Mouse (Mus musculus): ENCODE measurements at regions not wholly inside any gene's neighbourhood (a gene's known extent, or its start where the extent isn't known, plus 50 kb on each side); places are given as distances from the start of the nearest gene placed in this dataset.

GRCm38 (mm10) chr12:25215266-25215665 is 118.3 kb upstream of the Id2 start:
- TF ChIP-seq CTCF (IDR thresholded peaks at IDR 0.05; ENCODE audit: borderline replicate concordance, extremely low read depth, insufficient read depth, insufficient read length) (no peak), POLR2A (IDR thresholded peaks at IDR 0.05; ENCODE audit: borderline replicate concordance, extremely low read depth, insufficient read depth, insufficient read length, poor library complexity, severe bottlenecking) (no peak)
- DNase-seq (ENCODE audit: low read depth) = no peak

- TF ChIP-seq POLR2A (IDR thresholded peaks at IDR 0.05; ENCODE audit: borderline replicate concordance, extremely low read depth, insufficient read depth, insufficient read length, poor library complexity, severe bottlenecking) = no peak
- no peak for TF ChIP-seq CTCF (IDR thresholded peaks at IDR 0.05; ENCODE audit: borderline replicate concordance, extremely low read depth, insufficient read depth, insufficient read length)
Measured at GRCm38 (mm10) chr12:25213782-25214478, 117.0 kb upstream of the Id2 start.

GRCm38 (mm10) chr12:25211331-25211730 is 114.4 kb upstream of the Id2 start:
- TF ChIP-seq CTCF (IDR thresholded peaks at IDR 0.05; ENCODE audit: borderline replicate concordance, extremely low read depth, insufficient read depth, insufficient read length) = no peak
- TF ChIP-seq POLR2A (IDR thresholded peaks at IDR 0.05; ENCODE audit: borderline replicate concordance, extremely low read depth, insufficient read depth, insufficient read length, poor library complexity, severe bottlenecking) = no peak
- no peak for DNase-seq (ENCODE audit: low read depth)

More at GRCm38 (mm10) chr12:25213782-25214478, 117.0 kb upstream of the Id2 start:
- no peak for DNase-seq (ENCODE audit: low read depth)

- TF ChIP-seq CTCF (IDR thresholded peaks at IDR 0.05; ENCODE audit: borderline replicate concordance, extremely low read depth, insufficient read depth, insufficient read length) (no peak), POLR2A (IDR thresholded peaks at IDR 0.05; ENCODE audit: borderline replicate concordance, extremely low read depth, insufficient read depth, insufficient read length, poor library complexity, severe bottlenecking) (no peak)
- DNase-seq (ENCODE audit: low read depth) = no peak
Measured at GRCm38 (mm10) chr12:25210597-25210996, 113.7 kb upstream of the Id2 start.

GRCm38 (mm10) chr12:25209333-25209728 is 112.4 kb upstream of the Id2 start:
- TF ChIP-seq POLR2A (IDR thresholded peaks at IDR 0.05; ENCODE audit: borderline replicate concordance, extremely low read depth, insufficient read depth, insufficient read length, poor library complexity, severe bottlenecking) (no peak), CTCF (IDR thresholded peaks at IDR 0.05; ENCODE audit: borderline replicate concordance, extremely low read depth, insufficient read depth, insufficient read length) (no peak)

GRCm38 (mm10) chr12:25208670-25209332 is 111.9 kb upstream of the Id2 start:
- TF ChIP-seq CTCF (IDR thresholded peaks at IDR 0.05; ENCODE audit: borderline replicate concordance, extremely low read depth, insufficient read depth, insufficient read length) = no peak
- TF ChIP-seq POLR2A (IDR thresholded peaks at IDR 0.05; ENCODE audit: borderline replicate concordance, extremely low read depth, insufficient read depth, insufficient read length, poor library complexity, severe bottlenecking) = no peak
- DNase-seq (ENCODE audit: low read depth) = no peak

More at GRCm38 (mm10) chr12:25209333-25209728, 112.4 kb upstream of the Id2 start:
- no peak for DNase-seq (ENCODE audit: low read depth)

- DNase-seq (ENCODE audit: low read depth) = no peak
- TF ChIP-seq POLR2A (IDR thresholded peaks at IDR 0.05; ENCODE audit: borderline replicate concordance, extremely low read depth, insufficient read depth, insufficient read length, poor library complexity, severe bottlenecking) = no peak
- no peak for TF ChIP-seq CTCF (IDR thresholded peaks at IDR 0.05; ENCODE audit: borderline replicate concordance, extremely low read depth, insufficient read depth, insufficient read length)
Measured at GRCm38 (mm10) chr12:25203371-25204067, 106.6 kb upstream of the Id2 start.

- TF ChIP-seq POLR2A (IDR thresholded peaks at IDR 0.05; ENCODE audit: borderline replicate concordance, extremely low read depth, insufficient read depth, insufficient read length, poor library complexity, severe bottlenecking) = no peak
- TF ChIP-seq CTCF (IDR thresholded peaks at IDR 0.05; ENCODE audit: borderline replicate concordance, extremely low read depth, insufficient read depth, insufficient read length) = no peak
- peak; percentile 60 for DNase-seq (ENCODE audit: low read depth)
Measured at GRCm38 (mm10) chr12:25200161-25200560, 103.2 kb upstream of the Id2 start.

- TF ChIP-seq POLR2A (IDR thresholded peaks at IDR 0.05; ENCODE audit: borderline replicate concordance, extremely low read depth, insufficient read depth, insufficient read length, poor library complexity, severe bottlenecking) = no peak
- TF ChIP-seq CTCF (IDR thresholded peaks at IDR 0.05; ENCODE audit: borderline replicate concordance, extremely low read depth, insufficient read depth, insufficient read length) = no peak
- DNase-seq (ENCODE audit: low read depth) = no peak
Measured at GRCm38 (mm10) chr12:25197757-25198156, 100.8 kb upstream of the Id2 start.

GRCm38 (mm10) chr12:25196022-25196421 is 99.1 kb upstream of the Id2 start:
- DNase-seq (ENCODE audit: low read depth) = no peak
- TF ChIP-seq CTCF (IDR thresholded peaks at IDR 0.05; ENCODE audit: borderline replicate concordance, extremely low read depth, insufficient read depth, insufficient read length) = no peak
- no peak for TF ChIP-seq POLR2A (IDR thresholded peaks at IDR 0.05; ENCODE audit: borderline replicate concordance, extremely low read depth, insufficient read depth, insufficient read length, poor library complexity, severe bottlenecking)

- DNase-seq (ENCODE audit: low read depth) = no peak
- TF ChIP-seq POLR2A (IDR thresholded peaks at IDR 0.05; ENCODE audit: borderline replicate concordance, extremely low read depth, insufficient read depth, insufficient read length, poor library complexity, severe bottlenecking) = no peak
- no peak for TF ChIP-seq CTCF (IDR thresholded peaks at IDR 0.05; ENCODE audit: borderline replicate concordance, extremely low read depth, insufficient read depth, insufficient read length)
Measured at GRCm38 (mm10) chr12:25192216-25192615, 95.3 kb upstream of the Id2 start.
